Mouse (Mus musculus): Measurements from ENCODE around the gene Skap1. TPM values are rescaled to one million over a fixed set of nuclear protein-coding genes. Genes with fewer than 3 reads are reported as not detected.

Skap1 gene
- polyA plus RNA-seq, 1 experiment, result not detected

GRCm38 (mm10) chr11:96743891-96744290 is 279.5 kb downstream of the Skap1 start:
- Histone ChIP-seq H3K4me3 (ENCODE audit: insufficient read depth, low read length) (peak overlapping the region; percentile 24), H3K27ac (ENCODE audit: insufficient read depth, low read length) (peak overlapping the region; percentile 64), H3K4me1 (ENCODE audit: control insufficient read depth, insufficient read depth, low read length) (peaks cover 14% of the 10 kb centered on the region; the same call in 1 of the 2 replicates)
- no peak for TF ChIP-seq POLR2A (IDR thresholded peaks at IDR 0.05; ENCODE audit: low read depth, low read length)
- TF ChIP-seq CTCF (IDR thresholded peaks at IDR 0.05; ENCODE audit: borderline replicate concordance, insufficient read depth, low read length), result no peak

DNA sequence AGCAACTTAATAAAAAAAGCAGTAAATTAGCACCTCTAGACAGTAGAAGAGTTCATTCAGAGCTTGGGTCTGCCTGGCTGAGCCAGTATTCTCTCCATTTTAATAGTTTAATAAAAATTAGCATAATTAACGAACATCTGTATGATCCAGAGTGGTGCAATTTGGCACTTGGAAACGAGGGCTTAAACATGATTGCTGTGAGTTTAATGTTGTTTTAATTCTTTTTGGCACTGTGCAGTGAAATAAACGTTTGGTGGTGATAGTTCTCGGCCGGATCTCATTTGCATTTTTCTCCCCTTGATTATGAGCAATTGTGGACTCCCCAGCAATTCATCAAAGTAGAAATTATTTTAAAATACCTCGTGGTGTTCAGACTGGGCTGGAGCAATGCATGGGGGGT is 282.3 kb downstream of the Skap1 start:
- Histone ChIP-seq H3K27ac (ENCODE audit: insufficient read depth, low read length) (peak overlapping the region; percentile 86), H3K4me1 (ENCODE audit: control insufficient read depth, insufficient read depth, low read length) (peaks cover 17% of the 10 kb centered on the region; the same call in 1 of the 2 replicates), H3K4me3 (ENCODE audit: insufficient read depth, low read length) (peak overlapping the region; percentile 43)
- no peak for TF ChIP-seq CTCF (IDR thresholded peaks at IDR 0.05; ENCODE audit: borderline replicate concordance, insufficient read depth, low read length)
- TF ChIP-seq POLR2A (IDR thresholded peaks at IDR 0.05; ENCODE audit: low read depth, low read length), result no peak

GRCm38 (mm10) chr11:96747555-96747954 is 283.2 kb downstream of the Skap1 start:
- H3K4me1 ChIP-seq (ENCODE audit: control insufficient read depth, insufficient read depth, low read length), result peaks cover 17% of the 10 kb centered on the region; the same call in 1 of the 2 replicates
- TF ChIP-seq POLR2A (IDR thresholded peaks at IDR 0.05; ENCODE audit: low read depth, low read length), result peak; percentile 71
- TF ChIP-seq CTCF (IDR thresholded peaks at IDR 0.05; ENCODE audit: borderline replicate concordance, insufficient read depth, low read length), result no peak
- H3K27ac ChIP-seq (ENCODE audit: insufficient read depth, low read length), result peak overlapping the region; percentile 86
- H3K4me3 ChIP-seq (ENCODE audit: insufficient read depth, low read length), result peak overlapping the region; percentile 43

GRCm38 (mm10) chr11:96755298-96755697 is 290.9 kb downstream of the Skap1 start:
- TF ChIP-seq POLR2A (IDR thresholded peaks at IDR 0.05; ENCODE audit: low read depth, low read length) (no peak), CTCF (IDR thresholded peaks at IDR 0.05; ENCODE audit: borderline replicate concordance, insufficient read depth, low read length) (no peak)
- no peak overlapping the region for H3K4me3 ChIP-seq (ENCODE audit: insufficient read depth, low read length)
- no peak overlapping the region for H3K27ac ChIP-seq (ENCODE audit: insufficient read depth, low read length)
- H3K4me1 ChIP-seq (ENCODE audit: control insufficient read depth, insufficient read depth, low read length), result peaks cover 4% of the 10 kb centered on the region

DNA sequence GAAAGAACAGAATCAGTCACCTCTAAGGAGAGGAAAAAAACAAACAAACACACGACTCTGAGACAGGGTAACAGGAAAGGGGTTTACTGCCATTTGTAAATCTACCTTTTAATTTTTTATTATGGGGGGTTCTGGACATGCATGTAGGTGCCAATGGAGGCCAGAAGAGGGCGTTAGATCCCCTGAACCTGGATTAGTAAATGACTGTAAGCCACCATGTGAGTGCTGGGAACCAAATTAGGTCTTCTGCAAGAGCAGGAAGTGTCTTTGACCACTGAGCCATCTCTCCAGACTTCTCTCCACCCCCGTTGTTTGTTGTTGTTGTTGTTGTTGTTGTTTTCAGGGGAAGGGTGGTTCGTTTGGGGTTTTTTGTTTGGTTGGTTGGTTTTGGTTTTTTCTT is 293.0 kb downstream of the Skap1 start:
- Histone ChIP-seq H3K27ac (ENCODE audit: insufficient read depth, low read length) (no peak overlapping the region), H3K4me1 (ENCODE audit: control insufficient read depth, insufficient read depth, low read length) (peaks cover 4% of the 10 kb centered on the region), H3K4me3 (ENCODE audit: insufficient read depth, low read length) (no peak overlapping the region)
- TF ChIP-seq CTCF (IDR thresholded peaks at IDR 0.05; ENCODE audit: borderline replicate concordance, insufficient read depth, low read length), result no peak

DNA sequence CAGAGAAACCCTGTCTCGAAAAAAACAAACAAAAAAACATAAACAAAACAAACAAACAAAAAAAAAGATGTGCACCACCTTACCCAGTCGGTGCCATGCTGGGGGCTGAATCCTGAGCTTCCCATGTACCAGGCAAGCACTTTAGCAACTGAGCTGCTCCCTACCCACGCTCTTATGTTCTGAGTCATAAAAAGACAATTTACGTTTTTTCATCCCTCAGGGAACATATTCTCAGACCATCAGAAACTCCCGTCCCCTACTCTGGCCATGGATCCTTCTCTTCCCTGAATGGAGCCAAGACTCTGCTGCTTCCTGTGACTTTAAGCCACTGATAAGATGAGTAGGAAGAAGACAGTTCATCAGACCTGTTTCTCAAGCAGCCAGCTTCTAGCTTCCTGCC is 294.0 kb downstream of the Skap1 start:
- Histone ChIP-seq H3K27ac (ENCODE audit: insufficient read depth, low read length) (peak overlapping the region; percentile 18; the same call in 1 of the 2 replicates), H3K4me3 (ENCODE audit: insufficient read depth, low read length) (no peak overlapping the region), H3K4me1 (ENCODE audit: control insufficient read depth, insufficient read depth, low read length) (peaks cover 4% of the 10 kb centered on the region)
- TF ChIP-seq POLR2A (IDR thresholded peaks at IDR 0.05; ENCODE audit: low read depth, low read length), result no peak
- no peak for TF ChIP-seq CTCF (IDR thresholded peaks at IDR 0.05; ENCODE audit: borderline replicate concordance, insufficient read depth, low read length)

DNA sequence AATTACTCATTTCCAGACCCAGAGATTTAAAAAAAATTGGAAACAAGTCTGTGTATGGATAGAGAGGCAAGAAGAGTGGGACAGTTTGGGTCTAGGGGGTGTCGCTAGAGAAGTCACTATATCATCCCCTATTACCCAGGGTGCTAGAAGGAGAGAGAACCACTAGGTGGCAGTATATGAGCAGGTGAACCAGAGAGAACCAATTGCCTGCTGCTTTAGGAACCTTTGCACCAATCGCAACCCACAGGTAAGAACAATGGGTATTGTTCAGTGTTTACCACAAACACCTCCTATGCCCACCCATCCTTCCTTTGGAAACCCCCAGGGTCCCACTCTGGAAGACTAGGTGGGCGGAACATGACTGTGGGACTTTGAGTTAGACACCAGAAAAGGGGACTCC is 295.6 kb downstream of the Skap1 start:
- TF ChIP-seq CTCF (IDR thresholded peaks at IDR 0.05; ENCODE audit: borderline replicate concordance, insufficient read depth, low read length) (no peak), POLR2A (IDR thresholded peaks at IDR 0.05; ENCODE audit: low read depth, low read length) (no peak)
- Histone ChIP-seq H3K4me1 (ENCODE audit: control insufficient read depth, insufficient read depth, low read length) (peaks cover 4% of the 10 kb centered on the region), H3K4me3 (ENCODE audit: insufficient read depth, low read length) (no peak overlapping the region), H3K27ac (ENCODE audit: insufficient read depth, low read length) (no peak overlapping the region)

GRCm38 (mm10) chr11:96761984-96762383 is 297.6 kb downstream of the Skap1 start:
- peaks cover 16% of the 10 kb centered on the region for H3K4me1 ChIP-seq (ENCODE audit: control insufficient read depth, insufficient read depth, low read length)
- no peak for TF ChIP-seq POLR2A (IDR thresholded peaks at IDR 0.05; ENCODE audit: low read depth, low read length)
- no peak overlapping the region for H3K4me3 ChIP-seq (ENCODE audit: insufficient read depth, low read length)
- peak overlapping the region; percentile 42; the same call in 1 of the 2 replicates for H3K27ac ChIP-seq (ENCODE audit: insufficient read depth, low read length)

GRCm38 (mm10) chr11:96762742-96763470 is 298.5 kb downstream of the Skap1 start:
- TF ChIP-seq POLR2A (IDR thresholded peaks at IDR 0.05; ENCODE audit: low read depth, low read length), result no peak
- no peak for TF ChIP-seq CTCF (IDR thresholded peaks at IDR 0.05; ENCODE audit: borderline replicate concordance, insufficient read depth, low read length)
- no peak overlapping the region for H3K4me3 ChIP-seq (ENCODE audit: insufficient read depth, low read length)
- H3K4me1 ChIP-seq (ENCODE audit: control insufficient read depth, insufficient read depth, low read length), result peaks cover 18% of the 10 kb centered on the region

DNA sequence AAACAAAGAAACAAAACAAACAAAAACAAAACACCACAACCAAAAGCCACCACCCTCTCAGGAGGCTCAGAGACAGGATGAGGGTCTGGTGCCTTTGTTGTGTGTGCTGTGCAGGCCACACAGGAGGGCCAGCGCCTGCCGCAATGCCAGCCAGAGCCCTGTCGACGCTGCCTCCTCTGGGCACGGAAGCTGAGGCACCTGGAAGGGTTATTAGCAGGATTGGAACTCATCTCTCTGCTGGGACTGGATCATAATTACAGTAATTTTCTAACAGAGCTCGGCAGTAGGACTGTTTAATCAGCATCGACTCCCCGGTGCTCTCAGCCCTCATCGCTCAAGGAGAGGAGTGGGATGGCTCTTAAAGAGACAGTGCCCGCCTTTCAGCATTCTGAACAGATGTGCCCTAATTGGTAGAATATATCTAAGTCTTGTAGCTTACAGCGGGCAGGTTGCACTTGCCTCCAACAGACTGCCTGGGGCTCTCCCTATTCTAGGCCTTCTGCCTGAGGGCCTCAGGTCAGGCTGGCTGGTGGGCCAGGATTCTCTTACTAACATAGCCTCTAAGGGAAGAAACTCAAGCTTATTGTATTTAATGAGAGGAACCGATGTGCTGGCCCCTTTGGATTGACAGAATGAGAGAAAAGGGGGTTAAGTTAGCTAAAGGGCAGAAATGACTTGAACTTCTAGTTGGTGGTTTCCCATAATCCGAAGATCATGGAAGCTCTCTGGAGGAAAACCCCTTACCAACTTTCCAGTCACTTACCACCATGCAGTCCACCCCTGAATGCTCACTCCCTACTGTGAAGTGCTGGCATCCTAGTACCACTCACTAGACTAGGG is 300.3 kb downstream of the Skap1 start:
- TF ChIP-seq POLR2A (IDR thresholded peaks at IDR 0.05; ENCODE audit: low read depth, low read length) (no peak), CTCF (IDR thresholded peaks at IDR 0.05; ENCODE audit: borderline replicate concordance, insufficient read depth, low read length) (no peak)

More at GRCm38 (mm10) chr11:96762742-96763470, 298.5 kb downstream of the Skap1 start:
- no peak overlapping the region for H3K27ac ChIP-seq (ENCODE audit: insufficient read depth, low read length)

More for the DNA sequence above, 300.3 kb downstream of the Skap1 start:
- peaks cover 13% of the 10 kb centered on the region for H3K4me1 ChIP-seq (ENCODE audit: control insufficient read depth, insufficient read depth, low read length)
- no peak overlapping the region for H3K4me3 ChIP-seq (ENCODE audit: insufficient read depth, low read length)
- no peak overlapping the region for H3K27ac ChIP-seq (ENCODE audit: insufficient read depth, low read length)
